Mouse (Mus musculus) duodenum, adult 2 months (tissue): ENCODE measurements around the gene Vmn1r107. TPM values are rescaled to one million over a fixed set of nuclear protein-coding genes. Genes with fewer than 3 reads are reported as not detected.

ENCODE experiments used
- polyA plus RNA-seq: library from polyadenylated mRNA; depleted of rRNA; stranded (reverse); fragments of >200 nt; gene quantifications from 2 replicates; pipeline ENCODE4 v1.2.3, GENCODE M21; 2012; ENCODE audit warnings: low replicate concordance; rRNA removed

Gene Vmn1r107
- polyA plus RNA-seq, result not detected in 2 replicates

DNA sequence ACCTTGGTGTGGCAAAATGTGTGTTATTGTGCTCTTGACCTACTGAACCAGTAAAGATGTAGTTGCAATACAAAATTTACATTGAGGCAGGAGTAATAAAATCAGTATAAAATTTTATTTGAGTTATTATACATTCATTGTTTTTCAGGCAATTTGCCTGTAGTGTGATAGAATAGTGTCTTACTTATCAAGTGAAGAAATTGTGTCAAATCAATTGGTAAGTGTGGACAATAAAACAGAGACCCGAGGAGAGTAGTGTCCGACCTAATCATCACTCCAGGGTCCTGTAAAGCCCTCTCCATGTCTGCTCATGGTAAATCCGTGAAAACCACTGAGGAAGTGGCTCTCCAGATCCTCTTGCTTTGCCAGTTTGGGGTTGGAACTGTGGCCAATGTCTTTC, at the start of gene Vmn1r107:
Gene Vmn1r107 (plus strand): TSS at position 301 of the 400 bp plus-strand sequence.

GRCm38 (mm10) chr7:20703116-20703515, 34.4 kb downstream of the Vmn1r107 start, which contains the start of gene Vmn1r111:
Gene Vmn1r111, minus strand, starts transcription at chr7:20703216.

Other genes starting within 250 kb of the Vmn1r107 start
- not detected in 2 replicates for gene Vmn1r101, start 226.3 kb upstream of the Vmn1r107 start, polyA plus RNA-seq
- not detected in 2 replicates for gene Gm10670, start 194.0 kb upstream of the Vmn1r107 start, polyA plus RNA-seq
- not detected in 2 replicates for gene Vmn1r103, start 158.4 kb upstream of the Vmn1r107 start, polyA plus RNA-seq
- not detected in 2 replicates for gene Vmn1r104, start 135.1 kb upstream of the Vmn1r107 start, polyA plus RNA-seq
- gene Gm5726, start 123.2 kb upstream of the Vmn1r107 start, polyA plus RNA-seq, result not detected in 2 replicates
- gene Gm4141, start 92.7 kb upstream of the Vmn1r107 start, polyA plus RNA-seq, result not detected in 2 replicates
- gene Gm4513, start 69.9 kb upstream of the Vmn1r107 start, polyA plus RNA-seq, result not detected in 2 replicates
- not detected in 2 replicates for gene Vmn1r111, start 34.3 kb downstream of the Vmn1r107 start, polyA plus RNA-seq
- not detected in 2 replicates for gene Gm10668, start 61.7 kb downstream of the Vmn1r107 start, polyA plus RNA-seq
- not detected in 2 replicates for gene Vmn1r112, start 102.3 kb downstream of the Vmn1r107 start, polyA plus RNA-seq
- gene Vmn1r113, start 118.4 kb downstream of the Vmn1r107 start, polyA plus RNA-seq, result not detected in 2 replicates
- gene Vmn1r114, start 143.3 kb downstream of the Vmn1r107 start, polyA plus RNA-seq, result not detected in 2 replicates
- gene Vmn1r115, start 176.1 kb downstream of the Vmn1r107 start, polyA plus RNA-seq, result not detected in 2 replicates
- gene Vmn1r116, start 203.3 kb downstream of the Vmn1r107 start, polyA plus RNA-seq, result not detected in 2 replicates
- not detected in 2 replicates for gene Vmn1r117, start 215.2 kb downstream of the Vmn1r107 start, polyA plus RNA-seq
- gene Vmn1r118, start 243.4 kb downstream of the Vmn1r107 start, polyA plus RNA-seq, result not detected in 2 replicates